Comparison of ENCODE assay signal across 9 mouse cellular contexts in genomic region chr7:125181548-125181947, GRCm38 (mm10).
DNase-seq lines count a peak whose midpoint lies in the region; ATAC-seq lines count a peak whose summit lies in the region.
"Had no signal": no experiment of that assay in that cellular context is flagged by ENCODE, and none has a peak within 500 bp of the region (broad histone marks: within the 10 kb centered on the region; RNA-seq: fewer than 3 reads in every experiment).

No protein-coding gene starts in this region.

- H3K27me3 ChIP-seq in midbrain, embryonic 13.5 days, result no peaks in the 10 kb centered on the region
- no peaks in the 10 kb centered on the region for H3K27me3 ChIP-seq in midbrain, embryonic 11.5 days (ENCODE audit: control insufficient read depth, insufficient read depth, low read length)

- H3K27ac ChIP-seq in midbrain, embryonic 13.5 days, result no peak overlapping the region
- H3K27ac ChIP-seq in midbrain, embryonic 11.5 days (ENCODE audit: low read depth, low read length), result no peak overlapping the region

- no peaks in the 10 kb centered on the region for H3K4me1 ChIP-seq in midbrain, embryonic 13.5 days (replicated peaks)
- no peaks in the 10 kb centered on the region for H3K4me1 ChIP-seq in midbrain, embryonic 11.5 days (ENCODE audit: control insufficient read depth, insufficient read depth, low read length)

- no peaks in the 10 kb centered on the region for H3K36me3 ChIP-seq in midbrain, embryonic 13.5 days
- H3K36me3 ChIP-seq in midbrain, embryonic 11.5 days (ENCODE audit: control insufficient read depth, insufficient read depth, low read length), result no peaks in the 10 kb centered on the region

- peak; percentile 23 for DNase-seq in embryo, embryonic 10 days (ENCODE audit: low spot score)
- no peak for DNase-seq in embryo, embryonic 9.5 days (ENCODE audit: extremely low spot score)
- DNase-seq in midbrain, embryonic 11.5 days (ENCODE audit: low spot score, missing footprints), result no peak
- peak; percentile 34 for DNase-seq in heart, postnatal 4 days
- DNase-seq in T-cell, adult 2 months (ENCODE audit: low spot score), result no peak
- no peak for DNase-seq in MN1 (ENCODE audit: low spot score)

- H3K4me3 ChIP-seq in midbrain, embryonic 13.5 days (replicated peaks), result no peak overlapping the region
- no peak overlapping the region for H3K4me3 ChIP-seq in midbrain, embryonic 11.5 days (ENCODE audit: low read depth, low read length)
- H3K4me3 ChIP-seq: erythroblast, embryonic 14.5 days had no signal

- no peak overlapping the region for H3K4me2 ChIP-seq in midbrain, embryonic 13.5 days (replicated peaks)
- no peak overlapping the region for H3K4me2 ChIP-seq in midbrain, embryonic 11.5 days

- peak; percentile 56; the same call in 1 of the 2 replicates for ATAC-seq in midbrain, embryonic 13.5 days
- ATAC-seq in midbrain, embryonic 11.5 days (ENCODE audit: low FRiP score), result no peak
- ATAC-seq in megakaryocyte-erythroid progenitor cell, adult 5-6 weeks (replicated peaks; ENCODE audit: low FRiP score, low TSS enrichment, poor library complexity, severe bottlenecking), result 0 out of 2 replicates have a peak, but pooled peaks have one; percentile 34

- H3K9ac ChIP-seq in midbrain, embryonic 13.5 days (replicated peaks), result no peak overlapping the region
- no peak overlapping the region for H3K9ac ChIP-seq in midbrain, embryonic 11.5 days (ENCODE audit: low read length)

- no peaks in the 10 kb centered on the region for H3K9me3 ChIP-seq in midbrain, embryonic 13.5 days
- no peaks in the 10 kb centered on the region for H3K9me3 ChIP-seq in midbrain, embryonic 11.5 days (ENCODE audit: control insufficient read depth, low read length)

- 89% methylated on average over 3 of the region's 3 CpGs for WGBS in midbrain, embryonic 13.5 days
- WGBS in midbrain, embryonic 11.5 days, result 92% methylated on average over 3 of the region's 3 CpGs

Comparison
In these comparisons a context has a peak if more than half of its experiments do, and no peak if none do; other contexts are left out.
1. DNase-seq: peak in embryo, embryonic 10 days (single experiment) and heart, postnatal 4 days (single experiment); none in embryo, embryonic 9.5 days (single experiment), midbrain, embryonic 11.5 days (single experiment), T-cell, adult 2 months (single experiment) and MN1 (single experiment).